Mouse (Mus musculus) Muller cell, postnatal 12 days (primary cell): Measurements from ENCODE around the gene Efnb3.
A peak's percentile ranks its signal among the peaks of the same experiment; 100 is the strongest.

Source experiments
- DNase-seq: peaks from one replicate; pipeline ENCODE4 v3.0.0-alpha.2; 2015; ENCODE audit errors: inconsistent ontology term

Gene Efnb3

GRCm38 (mm10) chr11:69584008-69584407, 24.0 kb upstream of the Efnb3 start:
- DNase-seq = no peak

DNA sequence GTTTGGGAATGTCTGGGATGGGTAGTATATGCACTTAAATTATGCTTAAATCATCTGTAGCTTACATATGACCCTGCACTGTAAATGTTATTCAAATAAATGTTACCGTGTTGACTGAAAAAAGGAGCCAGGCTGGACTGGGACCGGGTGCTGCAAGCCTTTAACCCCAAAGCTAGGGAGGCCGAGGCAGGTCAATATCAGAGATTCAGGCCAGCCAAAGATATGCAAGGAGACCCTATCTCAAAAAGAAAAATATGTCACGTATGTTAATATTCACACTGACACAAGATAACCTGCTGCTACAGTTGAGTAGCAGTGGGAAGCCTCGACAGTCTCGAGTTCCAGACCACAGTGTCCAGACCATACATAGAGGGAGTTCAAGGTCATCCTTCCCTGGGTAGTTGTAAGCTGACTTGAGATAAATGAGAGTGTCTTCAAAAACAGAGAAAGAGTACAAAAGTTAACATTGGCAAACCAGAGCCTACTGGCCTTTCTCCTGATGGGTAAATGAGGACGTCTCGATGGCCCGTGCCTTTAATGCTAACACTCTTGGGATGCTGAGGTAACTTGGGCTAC, 22.3 kb upstream of the Efnb3 start:
- no peak for DNase-seq

DNA sequence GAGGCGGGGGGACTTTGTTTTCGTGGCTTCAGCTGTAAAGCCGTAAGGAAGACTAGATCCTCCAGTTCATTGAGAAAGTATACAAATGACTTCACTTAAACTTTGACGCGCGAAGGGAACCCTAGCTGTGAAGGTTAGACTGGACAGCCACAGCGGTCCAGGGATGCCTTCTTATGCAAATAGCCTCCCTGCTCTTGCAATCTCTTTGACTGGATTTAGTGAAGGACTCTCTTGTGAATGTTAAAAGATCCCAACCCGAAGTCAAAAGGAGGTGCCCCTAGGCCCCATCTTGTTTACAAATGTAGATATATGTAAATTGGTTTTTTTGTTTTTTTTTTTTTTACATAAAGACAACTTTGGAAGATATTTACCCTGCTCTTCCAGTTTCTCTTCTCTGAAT, 21.8 kb upstream of the Efnb3 start:
- DNase-seq = no peak

DNA sequence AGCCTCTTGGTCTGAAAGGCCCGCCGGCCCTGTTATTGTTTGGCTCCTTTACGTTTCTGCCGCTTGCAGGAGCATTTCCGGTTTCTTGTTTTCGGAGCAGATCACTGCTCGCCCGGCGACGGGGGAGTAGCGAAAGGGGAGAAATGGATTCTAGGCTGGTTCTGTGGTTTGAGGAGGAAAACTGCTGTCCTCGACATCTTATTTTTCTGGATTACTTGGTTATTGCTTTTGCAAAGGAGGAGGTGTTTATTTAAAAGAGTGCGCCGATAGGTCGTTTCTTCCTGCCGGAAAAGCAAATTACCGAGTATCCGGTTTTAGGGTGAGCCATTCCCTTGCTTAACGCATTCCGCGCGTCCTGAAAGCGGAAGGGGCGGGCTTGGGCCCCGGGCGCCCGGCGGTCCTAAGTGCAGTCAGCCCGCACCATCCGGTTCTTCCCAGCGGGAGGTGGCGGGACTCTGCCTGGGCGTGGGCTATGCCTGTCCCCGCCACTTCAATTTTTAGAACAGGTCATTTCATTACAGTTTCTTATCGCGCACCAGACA, 21.2 kb upstream of the Efnb3 start:
- DNase-seq = peak; percentile 97

DNA sequence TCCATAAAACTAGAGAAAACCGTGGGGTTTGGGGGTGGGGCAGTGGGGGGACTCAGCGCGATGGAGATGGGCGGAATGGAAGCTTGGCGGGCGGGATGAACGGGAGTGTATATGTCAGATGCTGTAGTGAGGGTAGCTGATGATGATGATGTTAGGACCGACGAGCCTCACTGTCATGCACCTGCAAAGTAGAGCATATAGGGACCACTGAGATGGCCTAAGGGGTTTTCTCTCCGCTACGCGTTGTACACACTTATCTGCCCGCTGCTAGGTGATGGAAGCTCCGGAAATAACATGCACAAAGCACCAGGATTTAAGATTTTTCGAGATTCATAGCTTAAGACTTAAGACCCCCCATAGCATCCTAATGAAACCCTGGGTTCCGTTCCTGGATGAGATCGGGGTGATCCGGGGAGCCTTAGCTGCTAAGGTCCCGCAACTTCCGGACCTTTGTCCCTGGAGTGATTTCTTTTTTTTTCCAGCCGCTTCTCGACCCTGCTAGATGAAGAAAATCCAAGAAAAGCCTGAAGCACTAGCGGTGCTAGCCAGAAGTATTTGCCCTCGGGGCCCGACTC, 20.7 kb upstream of the Efnb3 start:
- DNase-seq = no peak

DNA sequence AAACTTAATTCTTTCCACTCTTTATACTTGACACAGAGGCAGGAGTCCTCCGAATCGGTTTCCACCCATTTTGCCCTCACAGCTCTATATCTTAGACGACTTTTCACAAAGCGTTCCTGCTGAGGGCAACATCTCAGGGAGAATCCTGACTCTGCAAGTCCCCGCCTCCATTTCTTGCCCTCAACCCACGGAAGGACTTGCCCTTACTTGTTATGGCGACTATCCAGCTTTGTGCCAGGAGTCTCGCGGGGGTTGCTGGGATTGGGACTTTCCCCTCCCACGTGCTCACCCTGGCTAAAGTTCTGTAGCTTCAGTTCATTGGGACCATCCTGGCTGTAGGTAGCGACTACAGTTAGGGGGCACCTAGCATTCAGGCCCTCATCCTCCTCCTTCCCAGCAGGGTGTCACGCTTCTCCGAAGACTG, 20.1 kb upstream of the Efnb3 start, which contains the start of the genes Wrap53 and Trp53:
Gene Wrap53, minus strand, starts transcription at position 165 of the 424 bp plus-strand sequence.
Gene Trp53, plus strand, starts transcription at position 269 of the 424 bp plus-strand sequence.
- DNase-seq = peak; percentile 94

DNA sequence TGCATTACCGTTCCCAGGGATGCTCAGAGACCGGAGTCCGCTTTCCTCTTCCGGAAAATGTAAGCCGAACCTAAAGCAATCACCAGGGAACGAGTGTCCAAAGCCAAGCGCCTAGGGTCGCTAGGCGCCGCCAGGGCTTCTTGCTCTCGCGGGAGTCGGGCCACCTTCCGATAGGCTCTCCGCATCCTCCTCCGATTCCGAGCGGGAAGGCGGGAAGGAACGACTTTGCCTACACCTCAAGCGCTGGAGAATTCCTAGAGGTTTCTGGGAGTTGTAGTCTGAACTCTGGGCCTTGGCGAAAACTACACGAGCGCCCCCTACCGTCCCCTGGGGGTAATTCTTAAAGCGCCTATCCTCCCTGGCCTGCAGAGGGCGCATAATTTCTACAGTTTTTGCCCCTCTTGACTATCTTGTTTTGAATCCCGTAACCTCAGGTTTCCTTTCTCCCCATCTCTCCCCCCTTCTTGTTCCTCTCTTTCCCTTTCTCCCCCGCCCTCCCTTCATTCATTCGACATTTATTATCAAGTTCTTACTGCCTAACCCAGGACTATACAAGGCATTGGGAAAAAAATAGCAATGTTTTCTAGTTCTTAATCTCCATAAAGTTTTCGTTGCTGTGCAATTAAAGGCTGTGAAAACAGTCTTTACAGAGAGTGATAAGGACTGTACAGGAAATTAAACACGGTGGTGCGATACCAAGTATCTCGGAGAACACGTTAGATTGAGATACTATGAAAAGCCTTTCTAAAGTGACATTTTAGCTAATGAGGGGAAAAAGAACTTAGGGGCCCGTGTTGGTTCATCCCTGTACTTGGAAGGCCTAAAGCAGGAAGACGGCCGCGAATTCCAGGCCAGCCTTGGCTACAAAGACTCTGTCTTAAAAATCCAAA, 19.4 kb upstream of the Efnb3 start:
- DNase-seq = peak; percentile 99

DNA sequence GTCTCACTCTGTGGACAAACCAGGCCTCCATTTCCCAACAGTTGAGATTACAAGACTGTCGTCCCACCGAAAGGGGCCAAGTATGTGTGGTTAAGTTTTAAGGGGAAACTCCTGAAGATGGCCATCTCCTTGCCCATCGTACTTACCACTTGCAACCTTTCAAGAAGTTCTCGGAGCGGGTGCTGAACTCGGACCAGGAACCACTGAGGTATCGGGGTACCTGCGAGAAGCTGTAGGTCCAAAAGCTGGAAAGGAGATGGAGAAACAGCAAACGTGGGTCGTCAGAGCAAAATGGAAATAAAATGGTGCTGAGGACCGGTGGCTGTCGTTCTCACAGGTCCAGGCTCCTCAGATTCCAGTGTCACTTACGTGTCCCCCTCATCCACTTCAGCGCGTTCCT, 18.3 kb upstream of the Efnb3 start:
- no peak for DNase-seq

DNA sequence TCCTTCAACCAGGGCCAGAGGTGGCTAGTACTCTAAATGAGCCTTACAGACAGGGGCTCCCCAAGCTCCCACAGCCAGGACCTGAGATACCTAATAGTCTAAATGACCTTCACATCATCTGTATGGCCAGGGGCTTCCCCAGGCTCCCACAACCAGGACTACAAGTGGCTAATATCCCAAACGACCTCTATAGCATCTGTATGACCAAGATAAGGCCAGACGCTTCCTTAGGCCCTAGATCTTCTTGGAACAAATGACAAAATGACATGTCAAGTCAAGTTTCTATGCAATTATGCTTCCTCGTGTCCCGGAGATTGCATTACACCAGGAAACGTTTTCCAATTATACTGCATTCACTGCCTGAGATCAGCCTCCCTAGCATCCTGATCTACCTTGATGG, 16.3 kb upstream of the Efnb3 start:
- DNase-seq = no peak

- no peak for DNase-seq
Measured at GRCm38 (mm10) chr11:69575220-69575619, 15.2 kb upstream of the Efnb3 start.

DNA sequence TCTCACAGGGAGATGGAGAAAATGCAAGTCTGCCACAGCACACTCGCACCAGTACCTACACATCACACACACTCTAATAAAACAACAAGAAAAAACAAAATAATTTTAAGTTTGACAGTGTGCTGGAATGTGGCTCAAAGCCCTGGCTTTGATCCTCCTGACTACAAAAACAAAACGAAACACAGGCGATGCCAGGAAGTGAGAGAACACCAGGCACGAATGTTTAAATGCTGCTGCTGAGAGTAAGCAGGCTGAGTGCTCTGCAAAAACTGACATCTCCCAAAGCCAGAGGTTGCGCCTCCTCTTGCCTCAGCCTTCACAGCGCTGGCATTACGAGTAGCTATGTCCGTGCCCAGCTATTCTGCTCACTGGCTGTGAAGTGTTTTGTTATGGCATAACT, 5.1 kb upstream of the Efnb3 start:
- DNase-seq = no peak

- DNase-seq = no peak
Measured at GRCm38 (mm10) chr11:69564391-69564790, 4.4 kb upstream of the Efnb3 start.

GRCm38 (mm10) chr11:69563373-69563772, 3.4 kb upstream of the Efnb3 start:
- DNase-seq = no peak

DNA sequence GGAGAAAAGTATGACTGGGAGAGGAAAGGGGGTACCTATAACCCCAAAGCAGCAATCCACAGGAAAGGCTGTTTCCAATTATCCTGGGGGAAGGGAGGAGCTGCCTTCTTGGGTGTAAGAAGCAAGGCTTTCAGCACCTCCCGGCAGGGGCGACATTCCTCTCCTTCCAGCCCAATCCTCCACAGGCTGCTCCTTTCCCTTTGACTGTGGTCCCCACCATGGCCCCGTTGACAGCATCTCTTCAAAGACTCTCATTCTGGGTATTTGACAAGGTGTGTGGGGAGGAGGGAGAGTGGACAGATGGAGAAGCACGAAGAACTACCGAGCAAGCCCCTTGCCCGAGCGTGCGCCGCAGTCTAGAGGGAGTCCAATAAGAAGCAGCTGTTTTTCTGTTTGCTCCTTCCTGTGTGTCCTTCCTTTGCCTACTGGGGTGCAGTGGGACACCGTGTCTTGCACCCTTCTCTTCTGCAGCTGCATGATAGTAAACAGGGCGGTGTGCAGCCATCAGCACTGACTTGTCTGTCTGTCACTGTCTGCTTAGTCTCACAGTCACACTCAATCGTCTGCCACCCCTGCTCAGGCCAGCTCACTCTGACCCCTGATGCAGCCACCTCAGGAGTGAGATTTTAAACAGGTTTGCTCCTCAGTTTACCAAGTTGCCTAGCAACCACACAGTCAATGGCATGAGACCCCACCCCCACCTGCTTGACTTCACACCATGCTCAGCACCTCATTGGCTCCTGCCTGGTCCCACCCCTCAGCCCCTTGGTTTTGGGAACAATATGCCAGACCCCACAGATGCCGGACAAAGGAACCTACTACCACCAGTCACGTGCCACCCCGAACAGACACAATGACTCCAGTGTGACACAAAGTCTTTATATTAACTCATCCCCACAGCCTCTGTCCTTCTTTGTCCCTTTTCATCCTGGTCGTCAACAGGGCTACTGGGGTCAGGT, 1.2 kb upstream of the Efnb3 start:
- DNase-seq = no peak

- no peak for DNase-seq
Measured at GRCm38 (mm10) chr11:69559183-69559582, 822 bp downstream of the Efnb3 start.

DNA sequence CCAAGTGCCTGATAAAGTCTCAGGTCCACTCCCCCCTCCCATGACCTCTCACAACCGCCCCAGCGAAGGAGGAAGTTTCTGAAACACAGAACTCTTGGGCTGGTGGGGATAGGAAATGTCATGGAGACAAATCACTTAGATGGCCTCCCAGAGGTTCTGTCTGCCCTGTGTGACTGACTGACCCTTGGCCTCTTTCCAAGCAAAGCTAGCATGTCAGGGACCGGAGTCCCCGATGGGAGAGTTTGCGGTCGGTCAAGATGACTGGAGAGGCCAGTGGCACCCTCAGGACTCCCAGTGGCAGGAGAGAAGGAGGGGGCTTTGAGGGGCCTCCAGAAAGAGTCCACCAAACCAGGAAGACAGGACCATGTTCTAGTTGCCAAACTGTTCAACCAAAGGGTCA, 1.2 kb downstream of the Efnb3 start:
- DNase-seq = no peak

GRCm38 (mm10) chr11:69557381-69557958, 2.5 kb downstream of the Efnb3 start:
- DNase-seq = no peak

DNA sequence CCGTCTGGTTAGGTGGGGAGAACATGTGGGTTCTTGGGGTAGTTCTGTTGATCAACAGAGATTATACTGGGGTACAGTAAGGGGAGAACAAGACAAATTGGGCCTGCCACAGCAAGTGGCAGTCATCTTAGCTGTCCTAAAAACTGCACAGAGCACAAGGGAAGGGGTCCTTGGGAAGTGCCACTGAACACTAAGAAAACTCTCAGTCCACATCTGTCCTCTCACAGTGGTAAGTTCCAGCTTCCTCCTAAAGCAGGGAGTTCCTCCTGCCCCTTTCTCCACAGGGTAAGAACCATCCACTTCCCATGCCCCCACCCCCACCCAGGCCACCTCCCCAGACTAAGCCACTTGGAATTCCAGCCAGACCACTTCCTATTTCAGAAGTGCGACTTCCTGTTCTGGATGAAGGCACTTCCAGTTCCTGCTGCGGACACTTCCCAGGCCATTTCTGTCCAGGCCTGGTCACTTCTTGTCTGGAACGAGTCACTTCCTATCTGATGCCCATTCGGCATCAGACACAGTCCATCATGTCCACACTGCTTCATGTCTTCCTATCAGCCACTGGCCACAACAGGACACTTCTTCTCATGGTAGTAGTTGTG, 5.4 kb downstream of the Efnb3 start:
- DNase-seq = no peak

DNA sequence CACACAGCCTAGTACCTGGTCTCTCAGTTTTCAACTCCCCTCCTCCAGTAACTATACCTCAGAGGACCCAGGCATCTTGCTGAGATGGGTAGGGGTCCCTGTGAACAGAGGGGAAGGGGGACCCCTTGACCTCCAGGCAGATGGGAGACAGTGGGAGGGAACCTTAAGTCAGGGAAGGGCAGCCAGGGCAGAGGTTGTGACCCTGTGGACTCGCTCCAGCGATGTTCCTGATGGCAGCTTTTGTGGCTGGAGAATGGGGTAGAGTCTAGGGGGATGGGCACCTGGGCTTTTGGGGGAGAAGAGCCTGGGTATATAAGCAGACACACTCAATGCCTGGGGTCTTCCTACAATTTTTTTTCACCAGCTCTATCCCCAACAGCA, 6.7 kb downstream of the Efnb3 start:
- DNase-seq = no peak

DNA sequence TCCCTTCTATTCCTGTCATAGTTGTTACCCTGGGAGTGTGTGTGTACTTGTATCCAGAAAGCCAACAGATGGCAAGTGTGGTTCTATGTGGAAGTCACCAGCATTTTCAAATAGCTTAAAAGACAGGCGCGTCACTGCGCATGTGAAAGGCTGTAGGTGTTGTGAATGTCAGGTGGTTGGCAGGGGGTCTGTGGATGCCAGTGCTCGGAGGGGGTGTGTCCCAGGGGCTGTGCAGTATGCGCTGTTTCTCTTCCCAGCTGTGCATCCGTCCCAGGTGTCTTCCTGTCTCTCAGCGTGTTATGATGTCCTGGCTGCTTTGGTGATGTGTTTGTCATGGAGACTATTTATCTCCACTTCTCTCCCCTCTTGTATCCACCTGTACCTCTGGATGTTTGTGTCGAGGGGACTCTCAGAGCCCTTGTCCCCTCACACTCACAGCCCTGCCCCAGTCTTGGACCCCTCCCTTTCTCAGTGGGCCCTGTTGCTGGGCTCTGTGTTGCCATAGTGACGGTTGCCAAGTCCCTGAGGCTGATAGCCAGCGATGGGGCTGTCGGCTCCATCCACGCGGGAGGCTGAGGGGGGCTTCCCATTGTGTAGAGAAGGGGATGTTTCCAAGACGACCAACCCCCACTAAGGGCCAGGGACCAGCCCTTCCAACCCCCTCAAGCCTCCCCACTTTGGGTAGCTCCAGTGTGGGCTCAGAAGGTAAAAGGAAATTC, 7.2 kb downstream of the Efnb3 start:
- DNase-seq = no peak
